Mouse (Mus musculus) megakaryocyte progenitor cell, adult 5-6 weeks (primary cell): ENCODE data around the gene Aldh3b1. TPM values are rescaled to one million over a fixed set of nuclear protein-coding genes. Genes with fewer than 3 reads are reported as not detected.
A peak's percentile ranks its signal among the peaks of the same experiment; 100 is the strongest.

Experiments used
- ATAC-seq: replicated peaks from 2 replicates; pipeline ENCODE4 v1.8.0; 2016; ENCODE audit warnings: mild to moderate bottlenecking, moderate TSS enrichment, inconsistent platforms; ENCODE audit not compliant: poor library complexity
- total RNA-seq, 2 experiments: library from RNA; stranded (forward) in 1 of 2; stranded (reverse) in 1 of 2; fragments of 157-497, 149-512 nt in 1 of 2; fragments of 200-1000 nt in 1 of 2; gene quantifications; 2 replicates each; pipeline versions ENCODE4 v1.2.3 to v1.2.4; 2015 to 2017

Aldh3b1 gene
- total RNA-seq, 2 experiments from 2014 or later, result 5.0 to 12.6 TPM

DNA sequence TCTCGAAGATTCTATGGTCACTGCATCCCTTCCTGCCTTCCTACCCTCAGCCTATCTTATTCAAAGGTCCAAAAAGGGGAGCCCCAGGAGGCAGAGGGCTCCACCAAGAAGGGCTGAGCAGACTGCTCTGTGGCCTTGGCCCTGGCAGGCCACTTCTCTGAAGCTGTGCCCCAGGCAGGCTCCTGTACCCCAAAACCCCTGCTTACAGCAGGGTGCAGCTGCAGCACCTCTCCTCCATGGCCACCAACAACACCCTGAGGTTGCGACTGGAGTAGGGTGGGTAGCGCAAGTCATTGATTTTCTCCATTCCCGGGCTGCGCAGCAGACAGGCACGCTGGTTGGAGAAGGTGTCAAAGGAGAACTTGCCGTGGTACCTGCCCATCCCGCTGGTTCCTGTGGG lies 15.9 kb downstream of the Aldh3b1 start:
- ATAC-seq, result no peak

DNA sequence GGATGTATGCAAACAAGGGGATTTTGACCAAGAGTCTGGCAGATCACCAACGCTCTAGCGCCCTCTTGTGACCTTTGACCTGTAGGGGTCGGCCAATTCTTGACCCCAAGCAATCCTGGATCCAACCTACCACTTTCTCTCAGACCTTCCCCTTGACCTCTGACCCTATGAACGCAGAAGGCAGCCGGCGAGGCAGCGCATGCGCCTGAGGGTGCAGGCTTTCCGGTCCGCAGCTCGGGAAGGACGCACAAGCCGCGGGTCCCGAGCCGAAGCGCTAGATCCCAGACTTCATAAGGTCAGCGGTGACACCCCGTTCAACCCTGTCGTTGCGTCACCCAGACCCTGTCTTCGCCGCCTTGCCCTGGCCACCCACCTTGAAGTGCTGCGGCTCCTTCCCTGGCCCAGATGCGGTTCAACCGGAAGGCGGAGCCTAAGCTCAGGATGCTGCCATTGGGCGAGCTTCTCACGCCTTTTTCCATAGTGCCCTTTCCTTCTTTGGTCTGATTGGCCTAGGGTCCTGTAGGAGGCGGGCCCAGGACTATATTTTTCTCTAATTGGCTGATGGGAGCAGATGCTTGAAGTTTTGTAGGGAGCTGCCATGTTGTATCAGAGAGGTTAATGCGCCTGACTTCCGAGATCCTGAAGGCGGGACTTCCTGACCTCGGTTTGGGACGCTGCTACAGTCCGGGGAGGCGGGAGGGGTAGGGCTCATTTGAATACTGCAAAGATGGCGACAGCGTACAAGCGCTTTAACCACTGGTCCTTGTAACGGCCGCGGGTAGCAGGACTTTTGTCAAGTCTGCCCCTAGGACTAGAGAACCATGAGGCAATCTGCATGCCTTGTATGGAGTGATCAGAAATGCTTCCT lies 17.0 kb downstream of the Aldh3b1 start, which contains the start of gene Ndufs8:
Ndufs8 (minus strand) TSS at position 438 of the 868 bp plus-strand sequence.
- peak; percentile 93 for ATAC-seq

DNA sequence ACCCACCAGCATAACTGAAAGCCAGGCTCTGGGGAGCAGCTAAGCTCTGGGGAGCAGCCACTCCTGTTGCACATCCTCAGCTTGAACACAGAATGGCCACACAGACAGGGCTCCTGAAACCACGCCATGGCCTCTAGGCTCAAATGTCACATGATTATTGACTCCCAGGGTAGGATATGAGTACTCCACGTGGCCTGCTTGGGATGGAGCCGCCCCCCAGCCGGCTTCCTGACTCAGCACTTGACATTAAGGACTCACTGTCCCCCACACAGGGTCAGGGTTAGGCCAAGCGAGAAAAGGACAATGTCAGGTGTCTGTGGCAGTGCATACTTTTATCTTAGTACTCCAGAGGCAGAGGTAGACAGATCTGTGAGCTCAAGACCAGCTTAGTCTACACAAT lies 19.4 kb downstream of the Aldh3b1 start:
- no peak for ATAC-seq

DNA sequence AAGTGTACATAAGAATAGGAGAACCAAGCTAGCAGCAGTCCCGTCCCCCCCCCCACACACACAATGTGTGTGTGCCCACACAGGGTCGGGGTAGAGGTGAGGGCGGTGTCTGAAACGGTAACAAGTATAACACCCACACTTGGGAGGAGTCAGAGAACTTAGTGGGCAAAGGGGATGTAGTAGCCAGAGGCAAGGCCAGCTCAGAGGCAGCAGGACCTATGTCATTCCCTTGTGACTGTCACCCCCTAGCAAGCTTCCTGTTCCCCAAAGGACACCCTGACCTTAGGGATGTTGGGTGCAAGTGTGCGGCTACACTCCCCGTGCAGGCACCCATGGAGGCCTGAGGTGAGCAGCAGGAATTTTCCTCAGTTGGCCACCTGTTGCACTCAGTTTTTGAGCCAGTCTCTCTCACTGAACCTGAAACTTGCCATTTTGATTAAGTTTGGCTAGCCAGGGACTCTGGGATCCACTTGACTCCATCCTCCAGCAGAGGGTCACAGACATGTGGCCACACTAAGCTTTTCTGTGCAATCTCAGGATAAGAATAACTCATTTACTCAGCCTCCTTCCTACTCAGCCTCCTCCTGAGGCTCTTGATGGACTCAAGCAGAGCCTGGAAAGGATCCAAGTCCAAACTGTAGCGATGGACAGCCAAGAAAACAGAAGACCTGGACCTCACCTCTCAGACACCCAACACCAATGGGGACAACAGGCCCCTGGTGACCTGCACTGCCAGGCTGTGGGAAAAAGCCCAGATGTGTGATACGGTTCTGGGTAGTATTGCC lies 21.5 kb downstream of the Aldh3b1 start:
- no peak for ATAC-seq

DNA sequence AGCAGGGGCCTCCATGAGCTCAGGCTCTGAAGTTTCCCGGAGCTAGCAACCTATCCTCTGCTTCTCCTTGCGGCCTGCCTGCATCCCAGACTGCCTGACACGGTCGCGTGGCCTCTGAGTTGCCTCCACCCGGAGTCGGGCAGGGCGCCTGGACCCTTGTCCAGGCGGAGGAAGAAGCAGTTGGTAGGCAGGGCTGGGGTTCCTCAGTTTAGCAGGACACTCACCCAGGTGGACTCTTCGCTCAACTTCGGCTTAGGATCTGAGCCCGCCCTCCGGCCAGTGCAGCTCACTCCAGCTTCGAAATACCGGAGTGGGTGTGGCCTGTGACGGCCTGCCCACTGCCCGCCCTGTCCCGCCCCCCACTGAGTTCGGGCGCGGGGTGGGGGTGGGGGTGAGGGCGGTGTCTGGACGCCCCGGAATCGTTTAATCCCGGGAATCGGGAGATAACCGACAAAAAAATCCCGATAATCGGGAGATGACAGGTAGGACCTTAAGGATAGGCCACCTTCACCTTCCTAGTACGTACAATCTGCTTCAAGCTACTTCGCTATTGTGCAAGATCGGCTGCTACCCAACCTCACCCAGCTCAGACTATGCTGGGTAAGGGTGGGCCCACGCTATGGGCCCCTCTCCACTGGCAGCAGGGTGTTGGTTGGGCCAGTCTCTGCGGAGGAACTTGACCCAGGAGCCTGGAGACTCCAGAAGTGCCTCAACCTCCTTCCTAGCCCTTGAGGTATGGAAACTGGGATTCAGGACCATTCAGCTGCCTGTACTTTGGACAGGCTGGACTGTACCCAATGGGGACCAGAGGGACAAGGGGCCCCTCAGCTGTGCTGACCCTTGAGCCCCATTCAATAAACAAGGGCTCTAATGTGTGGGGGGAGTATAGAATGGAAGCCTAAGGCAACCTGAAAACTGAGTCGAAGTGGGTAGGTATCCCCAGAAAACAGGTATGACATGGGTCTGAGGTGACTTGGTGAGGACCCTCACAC lies 22.5 kb downstream of the Aldh3b1 start, which contains the start of gene Tcirg1:
Tcirg1 (minus strand) TSS at position 339 of the 992 bp plus-strand sequence.
- ATAC-seq, result peak; percentile 63

DNA sequence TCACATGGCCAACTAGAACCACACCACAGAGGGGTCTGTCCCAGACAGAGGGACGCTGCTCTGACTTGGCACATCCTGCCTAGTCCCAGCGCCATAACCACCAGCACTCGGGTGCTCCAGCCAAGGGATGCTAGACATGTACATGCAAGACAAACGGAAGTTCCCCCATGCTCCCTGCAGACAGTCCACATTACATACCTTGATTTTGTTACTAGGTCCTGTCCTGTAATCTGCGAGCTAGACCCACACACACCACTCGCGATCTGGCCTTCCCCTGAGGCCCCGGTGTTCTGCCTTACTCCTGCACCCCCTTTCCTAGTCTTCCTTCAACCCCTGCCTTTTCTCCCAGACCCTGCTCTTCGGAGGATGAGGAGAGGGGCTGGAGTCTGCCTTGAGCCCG lies 23.3 kb downstream of the Aldh3b1 start:
- no peak for ATAC-seq

DNA sequence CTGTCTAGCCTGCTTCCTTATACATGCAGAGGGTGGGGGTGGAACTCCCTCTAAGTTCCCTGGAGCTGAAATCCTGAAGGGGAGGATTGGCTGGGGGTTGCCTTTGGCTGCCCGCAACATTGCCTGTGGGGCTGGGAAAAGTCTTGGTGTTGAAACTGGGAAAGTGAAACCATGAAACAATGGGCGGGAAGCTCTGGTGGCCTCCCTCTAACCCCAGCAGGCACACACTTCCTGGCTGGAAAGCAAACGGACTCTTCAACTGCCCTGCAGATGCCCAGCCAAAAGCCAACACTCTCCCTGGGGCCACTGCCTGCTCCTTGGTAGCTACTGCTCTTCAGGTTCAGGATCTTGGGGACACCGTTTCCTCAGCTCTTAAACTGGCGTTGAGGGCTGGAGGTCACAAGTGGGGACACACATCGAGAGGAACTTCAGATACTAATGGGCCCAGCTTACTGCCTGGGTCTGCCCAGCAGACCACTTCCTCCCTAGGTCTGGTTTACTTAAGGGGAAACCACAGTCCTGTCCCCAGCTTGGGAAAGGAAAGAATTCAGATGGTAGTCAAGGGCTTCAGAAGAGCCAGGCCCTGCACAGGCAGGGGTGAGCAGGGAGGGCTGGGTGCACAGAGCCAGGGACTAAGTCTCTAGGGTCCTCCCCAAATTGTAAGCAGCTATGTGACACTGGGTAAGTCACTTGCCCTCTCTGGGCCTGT lies 24.2 kb downstream of the Aldh3b1 start:
- peak; percentile 62 for ATAC-seq

DNA sequence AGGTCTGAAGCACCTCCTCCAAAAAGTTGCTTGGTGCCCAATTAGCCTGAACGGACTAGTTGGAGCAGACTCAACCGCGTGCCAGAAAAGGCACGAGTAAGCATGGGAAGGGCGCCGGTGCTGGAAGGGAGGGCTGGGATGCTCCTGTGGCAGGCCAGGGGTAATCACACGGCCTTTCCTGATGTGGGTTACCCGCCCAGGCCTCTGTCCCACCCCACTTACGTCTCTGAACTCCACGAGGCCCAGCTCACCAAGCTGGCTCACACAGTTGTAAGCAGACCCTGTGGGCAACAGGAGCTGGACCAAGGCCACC lies 25.3 kb downstream of the Aldh3b1 start:
- no peak for ATAC-seq

DNA sequence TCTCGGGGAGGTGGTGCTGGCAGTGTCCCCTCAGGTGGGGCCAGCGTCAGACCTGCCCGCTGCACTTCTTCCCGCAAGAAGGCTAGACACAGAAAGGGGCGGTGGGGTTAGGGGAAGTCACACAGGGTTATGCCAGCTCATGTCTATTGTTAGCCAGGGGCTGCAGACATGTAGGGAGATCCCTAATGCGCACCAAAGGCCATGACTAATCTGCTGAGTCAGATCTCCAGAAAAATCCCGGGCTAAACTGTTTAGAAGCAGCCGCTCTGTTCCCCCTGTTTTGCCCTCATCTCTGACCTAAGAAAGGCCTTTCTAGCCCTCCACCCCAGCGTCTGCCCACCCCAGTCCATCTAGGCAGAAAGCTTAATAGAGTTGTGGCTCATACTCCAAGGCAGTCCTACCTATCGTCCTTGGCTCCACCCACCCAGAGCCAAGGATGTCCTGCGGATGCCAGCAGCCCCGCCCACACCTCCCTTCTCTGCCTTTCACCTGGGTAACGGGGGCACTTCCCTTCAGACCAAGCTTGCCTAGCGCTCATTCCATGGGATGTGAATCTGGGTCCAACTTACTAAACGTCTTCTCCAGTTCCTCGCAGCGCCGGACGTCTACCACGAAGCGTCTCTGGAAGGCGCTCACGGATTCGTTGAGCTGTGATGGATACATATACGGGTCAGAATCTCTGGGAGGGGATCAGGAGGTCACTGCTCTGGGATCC lies 25.8 kb downstream of the Aldh3b1 start:
- ATAC-seq, result no peak

DNA sequence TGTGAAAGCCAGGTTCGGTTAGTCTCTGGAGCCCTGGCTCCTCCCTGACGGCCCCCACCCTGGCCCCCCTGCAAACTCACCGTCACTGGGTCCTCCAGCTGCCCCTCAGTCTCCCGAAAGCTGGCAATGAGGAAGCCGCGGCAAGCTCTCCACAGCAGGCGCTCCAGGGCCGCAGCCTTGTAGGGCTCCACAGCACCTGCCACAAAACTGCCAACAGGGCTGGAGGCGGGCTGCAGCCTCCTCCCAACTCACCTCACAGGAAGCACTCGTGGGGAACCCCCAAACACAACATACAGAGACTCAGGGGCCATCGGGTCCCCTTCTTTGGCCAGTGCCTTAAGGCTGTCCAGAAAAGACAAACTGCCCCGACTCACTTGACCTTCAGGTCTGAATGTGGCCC lies 26.6 kb downstream of the Aldh3b1 start:
- no peak for ATAC-seq

DNA sequence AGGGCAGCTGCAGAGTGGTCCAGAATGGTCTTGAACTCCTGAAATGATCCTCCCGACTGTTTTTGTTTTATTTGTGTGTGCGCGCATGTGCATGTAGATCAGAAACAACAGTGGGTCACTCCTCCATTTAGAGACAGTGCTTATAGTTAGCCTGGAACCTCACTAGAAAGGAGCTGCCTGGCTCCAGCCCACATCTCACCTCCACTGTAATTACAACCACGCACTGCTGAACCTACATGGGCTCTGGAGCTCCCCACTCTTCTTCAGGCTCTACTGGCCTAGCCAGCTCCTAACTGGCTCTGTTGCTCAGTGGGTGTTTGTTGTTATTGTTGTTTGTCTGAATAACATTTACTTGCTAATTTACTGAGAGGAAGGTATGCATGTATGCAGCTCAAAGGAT lies 30.0 kb downstream of the Aldh3b1 start:
- no peak for ATAC-seq

DNA sequence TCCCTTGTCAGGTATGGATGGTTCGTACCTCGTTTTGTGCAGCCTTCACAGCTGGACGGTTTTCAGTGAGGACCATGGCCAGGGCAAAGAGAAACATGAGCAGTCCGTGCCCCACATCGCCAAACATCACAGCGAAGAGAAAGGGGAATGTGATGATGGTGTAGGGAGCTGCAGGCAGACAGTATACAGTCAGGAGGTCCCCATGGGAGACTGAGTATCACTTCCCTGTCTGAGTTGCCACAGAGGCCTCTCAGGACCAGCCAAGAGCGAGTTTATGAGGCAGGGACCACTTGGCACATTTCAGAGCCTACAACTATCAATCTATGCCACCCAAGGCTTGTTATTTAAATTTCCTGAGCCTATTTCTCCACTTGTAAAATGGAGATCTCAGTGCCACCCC lies 30.7 kb downstream of the Aldh3b1 start:
- ATAC-seq, result peak; percentile 37; the same call in 1 of the 2 replicates

DNA sequence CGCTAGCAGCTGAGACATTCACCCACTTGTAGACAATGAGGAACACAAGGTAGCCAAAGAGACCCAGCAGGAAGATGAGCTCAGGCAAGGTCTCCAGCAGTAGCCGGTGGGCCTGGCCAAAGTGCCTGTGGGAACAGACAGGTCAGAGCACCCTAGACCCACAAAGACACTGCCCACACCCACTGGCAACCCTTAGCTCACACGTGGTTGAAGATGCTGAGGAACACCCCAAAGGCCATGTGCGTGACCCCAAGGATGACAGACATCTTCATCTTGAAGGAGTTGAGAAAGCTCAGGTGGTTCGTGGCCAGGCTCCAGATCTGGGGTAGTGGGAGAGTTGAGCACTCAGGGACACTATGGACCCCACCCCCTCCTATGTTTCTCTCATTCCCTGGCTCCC lies 32.1 kb downstream of the Aldh3b1 start:
- no peak for ATAC-seq

DNA sequence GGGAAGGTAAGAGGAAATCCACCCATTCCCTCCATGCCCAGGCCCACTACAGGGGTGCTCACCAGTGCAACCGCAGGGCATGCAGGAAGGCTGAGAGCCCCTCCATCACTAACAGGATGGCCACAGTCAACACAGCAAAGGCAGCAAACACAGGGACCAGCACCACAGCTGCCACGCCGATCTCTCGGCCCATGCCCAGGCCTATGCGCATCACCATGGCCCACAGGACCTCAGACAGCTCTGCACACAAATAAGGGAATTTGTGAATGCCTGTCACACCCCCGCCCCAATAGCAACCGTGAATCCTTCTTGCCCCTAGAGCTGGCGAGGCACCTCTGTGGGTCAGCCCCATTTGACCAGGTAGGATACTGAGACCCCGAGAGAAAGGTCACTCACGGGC lies 33.4 kb downstream of the Aldh3b1 start:
- no peak for ATAC-seq

DNA sequence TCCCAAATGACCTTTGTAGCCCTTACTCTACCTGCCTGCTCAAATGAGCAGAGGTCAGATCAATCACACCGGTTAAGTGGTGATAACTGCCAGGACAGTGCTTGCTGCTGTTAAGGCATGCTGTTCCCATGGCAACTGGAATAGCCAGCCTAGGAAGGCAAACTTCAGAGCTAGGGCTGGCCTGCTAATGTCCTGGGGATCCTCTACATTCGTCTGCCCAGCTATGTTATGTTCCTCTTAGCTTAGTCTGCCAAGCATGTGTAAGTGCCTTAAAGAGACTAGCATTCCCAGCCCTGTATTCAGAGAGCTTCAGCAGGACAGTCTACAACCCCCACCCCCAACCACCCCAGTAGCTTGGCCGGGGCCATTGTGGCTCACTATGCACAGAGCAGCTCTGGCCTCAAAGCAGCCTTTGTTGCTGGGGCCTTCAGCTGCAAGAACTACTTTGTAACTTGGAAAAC lies 34.4 kb downstream of the Aldh3b1 start:
- no peak for ATAC-seq

DNA sequence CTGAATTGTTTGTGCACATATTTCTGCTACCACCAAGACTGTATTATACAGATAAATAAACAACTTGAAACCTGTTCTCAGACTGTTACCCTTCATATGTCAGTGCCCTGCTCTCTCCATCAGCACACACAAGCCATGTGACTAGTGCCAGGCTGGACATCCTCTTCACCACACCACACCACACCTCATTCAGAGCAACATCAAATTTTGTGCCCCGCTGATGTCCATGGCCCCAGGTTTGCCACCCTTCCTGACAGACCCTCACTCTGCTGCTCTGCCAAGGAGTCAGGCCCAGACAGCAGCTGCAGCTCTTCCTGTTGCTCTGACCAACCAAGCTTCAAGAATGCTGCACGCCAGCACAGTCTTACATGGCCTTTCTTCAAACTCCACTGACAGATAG lies 35.3 kb downstream of the Aldh3b1 start:
- ATAC-seq, result no peak

DNA sequence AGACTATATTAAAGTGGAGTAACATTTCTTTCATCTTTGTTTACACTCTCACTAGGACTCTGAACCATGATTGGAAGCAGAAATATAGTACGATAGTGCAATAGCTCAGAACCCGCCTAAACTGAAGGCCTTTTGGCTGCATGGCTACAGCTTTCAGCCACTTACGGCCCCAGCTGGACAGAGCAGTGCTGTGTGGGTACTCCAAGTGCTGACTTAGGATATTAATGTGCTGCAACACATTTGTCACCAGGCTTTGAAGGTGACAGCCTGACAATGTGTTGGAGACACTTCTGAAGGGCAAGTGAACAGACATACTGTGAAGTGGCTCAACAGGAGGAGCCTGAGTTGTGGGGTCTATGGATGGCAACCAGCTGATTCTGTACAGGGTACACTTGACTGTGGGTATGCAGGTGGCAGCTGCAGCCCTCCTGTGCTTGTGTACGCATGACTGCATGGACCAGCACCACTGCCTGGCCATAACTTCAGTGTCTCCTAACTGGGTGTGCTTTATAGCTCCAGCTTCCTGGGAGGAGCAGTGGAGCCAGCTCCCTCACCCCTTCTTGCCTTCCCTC lies 36.0 kb downstream of the Aldh3b1 start:
- no peak for ATAC-seq

DNA sequence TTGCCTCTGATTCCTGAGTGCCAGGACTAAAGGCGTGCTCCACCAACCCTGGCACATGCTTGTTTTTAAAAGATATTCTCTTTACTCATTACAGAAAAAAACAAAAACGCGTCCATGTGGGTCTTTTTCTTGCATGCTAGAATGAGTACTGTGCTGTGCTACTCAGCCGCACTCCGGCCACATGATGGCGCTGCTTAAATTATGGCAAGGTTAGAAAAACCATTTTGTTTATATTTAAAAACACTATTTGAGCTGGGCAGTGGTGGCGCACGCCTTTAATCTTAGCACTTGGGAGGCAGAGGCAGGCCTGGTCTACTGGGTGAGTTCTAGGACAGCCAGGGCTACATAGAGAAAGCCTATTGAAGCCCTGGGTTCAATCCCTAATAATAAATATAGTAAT lies 39.4 kb downstream of the Aldh3b1 start:
- peak; percentile 65; the same call in 1 of the 2 replicates for ATAC-seq

DNA sequence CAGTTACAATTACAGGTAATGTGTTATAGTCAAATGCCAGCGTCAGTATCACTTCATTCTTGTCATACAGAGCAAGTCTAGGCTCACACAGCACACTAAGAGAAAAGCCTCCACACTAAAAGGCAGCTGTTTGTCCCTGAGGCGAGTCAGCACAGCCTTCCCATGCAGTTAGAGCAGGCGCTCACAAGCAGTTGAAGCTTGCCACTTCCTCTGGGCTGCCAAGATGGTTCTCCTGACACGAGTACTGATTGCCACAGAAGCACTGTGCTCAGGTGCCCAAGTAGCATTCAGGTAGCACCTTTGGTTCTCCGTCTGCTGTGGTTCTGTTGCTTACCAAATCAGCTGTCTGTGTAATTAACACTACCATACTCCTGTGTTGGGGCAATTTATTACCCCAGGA lies 40.5 kb downstream of the Aldh3b1 start:
- ATAC-seq, result no peak
